Mouse (Mus musculus): Measurements from ENCODE around the gene Chil1. TPM values are rescaled to one million over a fixed set of nuclear protein-coding genes. Genes with fewer than 3 reads are reported as not detected.
A peak's percentile ranks its signal among the peaks of the same experiment; 100 is the strongest.

Gene Chil1
- polyA plus RNA-seq, 1 experiment from 2014 or later: 19.3 TPM

DNA sequence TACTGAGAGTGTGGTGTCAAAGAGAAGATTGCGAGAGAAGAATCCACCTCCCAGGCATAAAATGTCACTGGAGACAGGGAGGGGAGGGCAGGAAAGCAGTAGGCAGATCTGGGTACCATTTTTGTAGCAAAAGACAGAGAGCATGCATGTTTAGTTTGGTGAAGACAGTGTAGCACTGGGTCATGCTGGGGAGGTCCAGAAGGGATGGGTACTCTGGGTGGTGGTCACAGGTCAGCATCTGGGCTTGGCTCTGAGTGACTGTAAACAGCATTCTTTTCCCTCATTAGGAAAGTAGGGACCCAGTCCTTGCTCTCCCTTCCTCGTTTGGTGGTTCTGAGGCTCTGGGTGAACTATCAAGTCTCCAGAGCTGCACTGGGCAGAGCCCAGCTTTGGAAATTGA lies 18.5 kb downstream of the Chil1 start:
- H3K9me3 ChIP-seq (ENCODE audit: low read length): no peaks in the 10 kb centered on the region
- no peaks in the 10 kb centered on the region for H3K27me3 ChIP-seq (ENCODE audit: insufficient read depth, low read length)
- DNase-seq: no peak
- no peaks in the 10 kb centered on the region; the same call in none of the 2 replicates for H3K36me3 ChIP-seq (replicated peaks; ENCODE audit: insufficient read depth, low read length)
- H3K4me2 ChIP-seq (ENCODE audit: low read depth, low read length): no peak overlapping the region
- ATAC-seq: no peak
- H3K27ac ChIP-seq (ENCODE audit: low read depth): no peak overlapping the region
- 50% methylated on average over 2 of the region's 2 CpGs for whole genome bisulfite sequencing (ENCODE audit: insufficient replicate concordance)
- H3K4me1 ChIP-seq (ENCODE audit: insufficient read depth): peaks cover 8% of the 10 kb centered on the region
- no peak overlapping the region for H3K9ac ChIP-seq (replicated peaks)
- no peak overlapping the region for H3K4me3 ChIP-seq (ENCODE audit: low read depth, low read length)
- no peak for TF ChIP-seq EP300 (IDR thresholded peaks at IDR 0.05; ENCODE audit: low read depth)
- no peak for TF ChIP-seq CTCF (IDR thresholded peaks at IDR 0.05; ENCODE audit: low read depth)

DNA sequence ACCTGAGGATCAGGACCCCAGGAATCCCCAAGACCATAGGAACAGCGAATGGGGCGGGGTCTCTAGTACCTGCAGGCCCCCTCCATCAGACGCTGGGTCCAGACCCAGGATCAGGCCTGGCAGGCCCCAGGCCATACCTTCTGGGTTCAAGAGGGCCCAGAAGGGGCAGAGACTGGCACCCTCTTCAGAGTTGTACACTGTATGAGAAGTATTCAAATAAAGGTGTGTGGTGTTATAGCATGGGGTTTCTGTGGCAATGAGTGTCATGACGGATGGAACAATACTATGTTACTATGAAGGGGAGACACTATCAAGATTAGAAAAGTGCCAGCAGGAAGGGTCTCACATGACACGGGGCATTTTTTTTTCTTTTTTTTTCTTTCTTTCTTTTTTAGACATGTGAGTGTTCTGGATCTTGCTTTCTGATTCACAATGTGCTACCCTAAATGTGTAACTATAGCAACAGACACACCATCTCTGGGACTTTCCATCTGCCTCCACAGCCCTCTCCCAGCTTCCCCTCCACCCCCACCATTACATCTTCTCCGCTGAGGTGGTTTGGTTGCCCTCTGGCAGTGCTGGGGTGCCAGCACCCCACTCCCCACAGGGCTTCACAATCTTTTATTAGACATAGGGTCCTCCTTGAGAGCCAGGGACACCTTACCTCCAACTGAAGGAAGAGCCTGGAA lies 19.2 kb downstream of the Chil1 start:
- Histone ChIP-seq H3K27me3 (ENCODE audit: insufficient read depth, low read length) (no peaks in the 10 kb centered on the region), H3K4me3 (ENCODE audit: low read depth, low read length) (no peak overlapping the region), H3K36me3 (replicated peaks; ENCODE audit: insufficient read depth, low read length) (no peaks in the 10 kb centered on the region; the same call in none of the 2 replicates), H3K4me1 (ENCODE audit: insufficient read depth) (peaks cover 1% of the 10 kb centered on the region), H3K9ac (replicated peaks) (no peak overlapping the region), H3K9me3 (ENCODE audit: low read length) (no peaks in the 10 kb centered on the region), H3K27ac (ENCODE audit: low read depth) (no peak overlapping the region), H3K4me2 (ENCODE audit: low read depth, low read length) (no peak overlapping the region)
- TF ChIP-seq EP300 (IDR thresholded peaks at IDR 0.05; ENCODE audit: low read depth) (no peak), CTCF (IDR thresholded peaks at IDR 0.05; ENCODE audit: low read depth) (no peak)
- ATAC-seq (no peak), DNase-seq (no peak)
- WGBS (ENCODE audit: insufficient replicate concordance): 77% methylated on average over 6 of the region's 6 CpGs

DNA sequence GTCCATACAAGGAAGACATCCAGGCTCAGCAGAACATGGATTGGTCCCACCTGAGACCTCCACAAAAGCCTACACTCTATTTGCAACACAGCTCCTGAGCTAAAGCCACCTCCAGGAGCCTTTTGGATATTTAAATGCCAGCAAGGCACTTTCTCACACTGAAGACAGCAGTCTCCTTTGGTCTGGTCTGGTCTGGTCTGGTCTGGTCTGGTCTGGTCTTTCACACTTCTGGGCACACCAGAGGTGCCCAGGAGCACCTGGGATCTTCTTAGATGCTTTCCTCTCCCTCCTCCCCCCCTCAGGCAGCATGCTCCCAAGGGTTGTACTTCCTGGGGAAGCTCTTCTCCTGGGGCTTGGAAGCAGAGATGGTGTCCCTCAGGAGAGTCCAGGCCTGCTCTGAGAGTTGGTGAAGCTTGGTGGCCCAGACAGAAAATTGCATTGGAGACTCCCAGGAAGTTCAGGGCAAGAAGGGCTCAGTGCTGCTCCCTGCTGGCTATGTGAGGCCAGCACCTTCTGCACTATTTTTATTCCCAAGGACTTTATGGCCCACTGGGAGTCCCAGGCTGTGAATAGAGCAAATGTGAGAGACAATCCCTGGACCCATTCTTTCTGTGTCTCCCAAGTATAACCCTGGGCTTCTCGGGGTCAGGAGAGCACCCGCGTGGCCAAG lies 19.9 kb downstream of the Chil1 start:
- ATAC-seq (no peak), DNase-seq (peak; percentile 72)
- Histone ChIP-seq H3K27ac (ENCODE audit: low read depth) (no peak overlapping the region), H3K36me3 (replicated peaks; ENCODE audit: insufficient read depth, low read length) (no peaks in the 10 kb centered on the region; the same call in none of the 2 replicates), H3K27me3 (ENCODE audit: insufficient read depth, low read length) (no peaks in the 10 kb centered on the region), H3K9ac (replicated peaks) (no peak overlapping the region), H3K4me1 (ENCODE audit: insufficient read depth) (no peaks in the 10 kb centered on the region), H3K9me3 (ENCODE audit: low read length) (no peaks in the 10 kb centered on the region), H3K4me3 (ENCODE audit: low read depth, low read length) (no peak overlapping the region), H3K4me2 (ENCODE audit: low read depth, low read length) (no peak overlapping the region)
- WGBS (ENCODE audit: insufficient replicate concordance): 44% methylated on average over 3 of the region's 3 CpGs
- TF ChIP-seq CTCF (IDR thresholded peaks at IDR 0.05; ENCODE audit: low read depth) (peak; percentile 79), EP300 (IDR thresholded peaks at IDR 0.05; ENCODE audit: low read depth) (no peak)

DNA sequence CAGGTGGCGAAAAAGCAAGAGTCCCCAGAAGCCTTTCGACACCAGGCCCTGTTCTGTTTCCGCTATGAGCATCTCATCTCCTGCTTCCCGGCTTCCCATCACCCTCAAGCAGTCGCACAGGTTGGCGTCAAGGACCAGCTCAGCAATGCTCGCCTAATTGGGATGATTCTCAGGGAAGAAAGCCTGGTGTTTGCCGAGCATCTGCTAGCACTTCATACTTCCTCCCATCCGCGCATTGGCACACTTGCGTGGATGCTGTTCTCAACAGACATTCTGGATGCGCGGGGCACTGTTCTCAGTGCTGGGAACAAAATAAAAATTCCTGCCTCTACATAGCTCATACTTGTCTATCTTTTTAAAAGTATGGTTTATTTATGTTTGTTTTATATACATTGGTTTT lies 22.3 kb downstream of the Chil1 start:
- H3K4me3 ChIP-seq (ENCODE audit: low read depth, low read length): no peak overlapping the region
- no peaks in the 10 kb centered on the region for H3K9me3 ChIP-seq (ENCODE audit: low read length)
- TF ChIP-seq EP300 (IDR thresholded peaks at IDR 0.05; ENCODE audit: low read depth) (no peak), CTCF (IDR thresholded peaks at IDR 0.05; ENCODE audit: low read depth) (no peak)
- H3K9ac ChIP-seq (replicated peaks): no peak overlapping the region
- ATAC-seq (no peak), DNase-seq (no peak)
- no peak overlapping the region for H3K27ac ChIP-seq (ENCODE audit: low read depth)
- 83% methylated on average over 13 of the region's 13 CpGs for WGBS (ENCODE audit: insufficient replicate concordance)
- H3K4me2 ChIP-seq (ENCODE audit: low read depth, low read length): no peak overlapping the region
- H3K4me1 ChIP-seq (ENCODE audit: insufficient read depth): no peaks in the 10 kb centered on the region
- H3K27me3 ChIP-seq (ENCODE audit: insufficient read depth, low read length): no peaks in the 10 kb centered on the region
- no peaks in the 10 kb centered on the region; the same call in none of the 2 replicates for H3K36me3 ChIP-seq (replicated peaks; ENCODE audit: insufficient read depth, low read length)

GRCm38 (mm10) chr1:134205296-134206018 lies 23.5 kb downstream of the Chil1 start:
- Histone ChIP-seq H3K27me3 (ENCODE audit: insufficient read depth, low read length) (no peaks in the 10 kb centered on the region), H3K27ac (ENCODE audit: low read depth) (no peak overlapping the region), H3K36me3 (replicated peaks; ENCODE audit: insufficient read depth, low read length) (no peaks in the 10 kb centered on the region; the same call in none of the 2 replicates), H3K4me2 (ENCODE audit: low read depth, low read length) (no peak overlapping the region), H3K4me3 (ENCODE audit: low read depth, low read length) (no peak overlapping the region), H3K9ac (replicated peaks) (no peak overlapping the region), H3K4me1 (ENCODE audit: insufficient read depth) (no peaks in the 10 kb centered on the region), H3K9me3 (ENCODE audit: low read length) (no peaks in the 10 kb centered on the region)
- TF ChIP-seq CTCF (IDR thresholded peaks at IDR 0.05; ENCODE audit: low read depth): no peak
- TF ChIP-seq EP300 (IDR thresholded peaks at IDR 0.05; ENCODE audit: low read depth): no peak
- no peak for DNase-seq
- peak; percentile 67; the same call in 1 of the 2 replicates for ATAC-seq
- WGBS (ENCODE audit: insufficient replicate concordance): 26% methylated on average over 9 of the region's 9 CpGs

DNA sequence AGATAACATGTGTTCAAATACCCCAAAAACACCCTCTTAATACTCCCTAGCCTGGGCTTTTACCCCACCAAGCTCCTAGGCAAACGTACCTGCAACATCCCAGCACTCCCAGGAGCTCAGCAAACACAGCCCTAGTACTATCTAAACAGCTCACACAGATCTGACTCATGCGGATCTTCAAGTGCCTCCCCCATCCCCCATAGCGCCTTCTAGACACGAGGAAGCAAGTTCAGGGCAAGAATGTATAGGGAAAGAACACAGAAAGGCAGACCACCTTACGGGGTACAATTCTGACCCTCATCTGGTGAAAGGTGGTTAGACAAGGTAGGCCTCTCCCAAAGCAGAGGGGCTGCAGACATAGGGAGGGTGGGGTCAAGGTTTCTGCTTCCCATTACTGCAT lies 24.1 kb downstream of the Chil1 start:
- no peak overlapping the region for H3K4me3 ChIP-seq (ENCODE audit: low read depth, low read length)
- WGBS (ENCODE audit: insufficient replicate concordance): 33% methylated on average over 5 of the region's 5 CpGs
- no peak overlapping the region for H3K27ac ChIP-seq (ENCODE audit: low read depth)
- no peaks in the 10 kb centered on the region for H3K4me1 ChIP-seq (ENCODE audit: insufficient read depth)
- no peak overlapping the region for H3K4me2 ChIP-seq (ENCODE audit: low read depth, low read length)
- H3K27me3 ChIP-seq (ENCODE audit: insufficient read depth, low read length): no peaks in the 10 kb centered on the region
- ATAC-seq (0 out of 2 replicates have a peak, but pooled peaks have one; percentile 28), DNase-seq (no peak)
- TF ChIP-seq CTCF (IDR thresholded peaks at IDR 0.05; ENCODE audit: low read depth) (no peak), EP300 (IDR thresholded peaks at IDR 0.05; ENCODE audit: low read depth) (no peak)
- no peak overlapping the region for H3K9ac ChIP-seq (replicated peaks)
- no peaks in the 10 kb centered on the region for H3K9me3 ChIP-seq (ENCODE audit: low read length)
- no peaks in the 10 kb centered on the region; the same call in none of the 2 replicates for H3K36me3 ChIP-seq (replicated peaks; ENCODE audit: insufficient read depth, low read length)

Measured in liver, postnatal 0 days (tissue).